Mouse (Mus musculus): ENCODE measurements at regions not wholly inside any gene's neighbourhood (a gene's known extent, or its start where the extent isn't known, plus 50 kb on each side); places are given as distances from the start of the nearest gene placed in this dataset.
"Not testable (repeated sequence)": the region's sequence is repeated elsewhere in the genome, so short reads cannot be mapped to it uniquely, and the experiment has no call there.

- no peak for DNase-seq
These were observed 406.8 kb downstream of the Gja1 start for GRCm38 (mm10) chr10:56783941-56784340.

GRCm38 (mm10) chr10:56788081-56788480 is 411.0 kb downstream of the Gja1 start:
- DNase-seq, result no peak

- peak; percentile 1 to 34 for DNase-seq
These were observed 415.9 kb downstream of the Gja1 start for GRCm38 (mm10) chr10:56793074-56793473.

GRCm38 (mm10) chr10:56795396-56795795 is 418.3 kb downstream of the Gja1 start:
- DNase-seq, result no peak

- DNase-seq, result no peak
These were observed 422.2 kb downstream of the Gja1 start for GRCm38 (mm10) chr10:56799307-56799706.

DNA sequence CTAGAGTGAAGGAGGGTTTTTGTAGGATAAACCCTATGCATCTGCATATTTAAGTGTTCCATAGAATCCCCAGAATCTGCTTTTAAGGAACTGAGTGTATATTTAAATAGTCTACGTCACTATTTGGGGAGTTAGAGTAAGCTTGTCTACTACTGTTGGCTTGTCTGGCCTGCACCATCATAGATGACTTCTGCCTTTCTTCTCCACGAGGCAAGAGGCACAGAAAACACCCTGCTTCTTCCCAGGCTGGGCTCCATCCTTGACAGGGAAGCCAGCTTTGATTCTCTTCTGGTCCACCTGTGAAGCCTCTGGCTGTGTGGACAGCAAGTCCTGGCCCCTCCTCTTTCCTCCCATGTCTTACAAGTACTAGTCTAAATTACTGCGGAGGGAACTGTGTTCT is 422.6 kb downstream of the Gja1 start:
- DNase-seq, result no peak

GRCm38 (mm10) chr10:56809006-56809405 is 431.9 kb downstream of the Gja1 start:
- DNase-seq, result no peak

DNA sequence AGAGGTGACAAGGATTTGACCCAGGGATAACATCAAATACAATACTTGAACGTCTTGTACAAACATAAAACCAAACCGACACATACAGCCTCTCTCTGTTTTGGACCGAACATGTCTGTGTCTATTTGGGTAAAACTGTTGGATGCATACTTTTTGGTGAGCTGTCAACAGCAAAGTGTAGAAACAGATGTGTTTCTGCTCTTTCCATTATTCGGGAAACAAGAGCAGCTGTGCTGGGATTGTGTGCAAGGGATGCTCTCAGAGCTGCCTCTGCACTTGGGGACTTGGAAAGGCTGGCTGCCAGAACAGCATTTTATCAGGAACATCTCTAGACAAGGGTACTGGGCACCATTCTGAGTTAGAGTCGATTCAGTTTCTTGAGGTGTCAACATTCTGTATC is 445.0 kb downstream of the Gja1 start:
- DNase-seq, result no peak

- no peak for DNase-seq
These were observed 454.2 kb downstream of the Gja1 start for GRCm38 (mm10) chr10:56831331-56831730.

GRCm38 (mm10) chr10:56831966-56832365 is 454.8 kb downstream of the Gja1 start:
- no peak for DNase-seq

DNA sequence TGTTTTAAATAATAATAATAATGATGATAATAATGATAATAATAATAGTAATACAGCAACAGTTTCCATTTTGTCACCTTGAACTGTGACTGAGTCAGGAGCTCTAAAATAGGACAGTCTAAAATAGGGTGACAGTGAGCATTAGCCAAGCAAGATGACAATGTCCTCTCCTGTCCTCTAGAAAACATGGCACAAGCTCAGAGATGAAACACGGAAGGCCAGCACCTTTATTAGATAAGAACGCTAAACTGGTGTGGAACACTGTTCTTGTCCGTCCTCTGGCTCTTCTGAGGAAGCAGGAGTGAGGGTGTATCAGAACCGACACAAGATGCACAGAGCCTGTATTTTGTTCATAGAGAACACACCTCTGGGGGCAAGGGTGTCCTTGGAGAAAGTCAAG is 459.0 kb downstream of the Gja1 start:
- DNase-seq, result no peak

- DNase-seq, result no peak
These were observed 461.9 kb downstream of the Gja1 start for GRCm38 (mm10) chr10:56839006-56839495.

DNA sequence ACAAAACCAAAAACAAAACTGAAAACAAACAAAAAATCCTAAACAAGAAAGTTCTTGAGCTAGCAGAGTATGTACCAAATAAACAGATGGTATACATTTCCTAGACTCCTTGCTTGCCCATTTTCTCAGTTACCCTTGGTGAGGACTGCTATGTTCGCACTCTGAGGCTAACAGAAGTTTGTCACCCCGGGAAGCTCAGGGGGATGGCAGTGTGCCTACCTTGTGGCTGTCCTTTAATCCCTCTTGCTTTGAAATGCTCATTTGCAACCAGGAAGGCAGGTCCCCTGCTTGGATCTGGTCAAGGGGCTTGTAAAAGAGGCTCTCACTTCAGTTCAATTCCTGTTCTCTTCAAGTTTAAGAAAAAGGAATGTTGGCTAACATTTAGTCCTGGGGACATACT is 462.4 kb downstream of the Gja1 start:
- no peak for DNase-seq

GRCm38 (mm10) chr10:56840732-56841131 is 463.6 kb downstream of the Gja1 start:
- peak; percentile 38 to 58 for DNase-seq

- DNase-seq, result no peak
These were observed 464.4 kb downstream of the Gja1 start for GRCm38 (mm10) chr10:56841486-56841885.

- no peak for DNase-seq
These were observed 464.8 kb downstream of the Gja1 start for GRCm38 (mm10) chr10:56841973-56842372.

DNA sequence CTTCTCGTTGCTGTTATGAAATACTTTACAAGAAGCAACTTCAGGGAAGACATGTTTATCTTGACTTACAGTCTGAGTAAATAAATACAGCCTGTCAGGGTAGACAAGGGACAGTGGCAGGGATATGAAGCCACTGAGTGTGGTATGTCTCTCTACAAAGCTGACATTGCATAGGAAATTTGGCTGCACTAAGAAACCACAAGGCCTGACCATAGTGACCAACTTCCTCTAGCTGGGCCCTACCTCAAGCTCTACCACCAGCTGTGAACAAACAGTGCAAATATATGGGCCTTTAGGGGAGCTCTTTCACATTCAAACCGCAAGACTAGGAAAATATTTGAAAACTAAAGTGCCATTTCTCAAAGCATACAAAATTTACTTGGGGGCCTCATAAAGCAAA is 475.4 kb downstream of the Gja1 start:
- DNase-seq, result no peak

GRCm38 (mm10) chr10:56856186-56856585 is 479.1 kb downstream of the Gja1 start:
- DNase-seq, result no peak

- DNase-seq, result no peak
These were observed 502.6 kb downstream of the Gja1 start for GRCm38 (mm10) chr10:56879744-56880143.

DNA sequence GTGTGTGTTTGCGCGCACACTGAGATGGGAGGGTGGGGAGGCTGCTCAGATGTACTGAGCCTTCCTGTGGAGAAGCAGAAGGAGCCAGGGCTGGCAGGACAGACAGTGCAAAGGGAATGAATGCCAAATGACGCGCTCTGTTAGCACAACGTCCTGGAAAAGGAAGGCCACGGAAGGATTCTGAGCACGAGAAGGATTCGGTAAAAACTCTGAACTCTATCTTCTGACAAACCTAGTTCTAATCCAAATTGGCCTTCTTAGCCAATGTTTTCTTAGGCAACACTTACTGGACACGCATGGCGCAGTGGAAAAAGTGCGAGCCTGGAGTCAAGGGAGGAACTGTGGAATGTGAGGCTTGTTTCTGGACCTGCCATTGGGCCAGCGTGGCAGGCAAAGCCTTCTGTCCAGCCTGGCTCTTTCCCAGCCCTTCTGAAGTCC is 503.0 kb downstream of the Gja1 start:
- peak in 1 of 2 experiments; percentile 36 for DNase-seq

GRCm38 (mm10) chr10:56884456-56885410 is 507.6 kb downstream of the Gja1 start:
- peak; percentile 5 to 39 for DNase-seq

DNA sequence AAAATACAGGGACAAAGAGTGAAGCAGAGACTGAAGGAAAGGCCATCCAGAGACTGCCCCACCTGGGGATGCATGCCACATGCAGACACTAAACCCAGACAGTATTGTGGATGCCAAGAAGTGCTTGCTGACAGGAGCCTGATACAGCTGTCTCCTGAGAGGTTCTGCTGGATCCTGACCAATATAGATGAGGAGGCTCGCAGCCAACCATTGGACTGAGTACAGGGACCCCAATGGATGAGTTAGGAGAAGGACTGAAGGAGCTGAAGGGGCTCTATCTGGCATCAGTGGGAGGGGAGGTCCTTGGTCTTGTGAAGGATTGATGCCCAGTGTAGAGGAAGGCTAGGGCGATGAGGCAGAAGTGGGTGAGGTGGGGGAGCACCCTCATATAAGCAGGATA is 514.4 kb downstream of the Gja1 start:
- DNase-seq, result not testable (repeated sequence)

- no peak for DNase-seq
These were observed 515.6 kb downstream of the Gja1 start for GRCm38 (mm10) chr10:56892666-56893209.

GRCm38 (mm10) chr10:56893210-56893705 is 516.1 kb downstream of the Gja1 start:
- no peak for DNase-seq

Measured in kidney, postnatal 25 days (tissue).